Mouse (Mus musculus): ENCODE data around the gene Ankrd26. TPM values are rescaled to one million over a fixed set of nuclear protein-coding genes. Genes with fewer than 3 reads are reported as not detected.

The Ankrd26 gene
- polyA plus RNA-seq, 1 experiment from 2014 or later, result 8.0 TPM

Other genes starting within 250 kb of the Ankrd26 start
- 20.4 and 20.7 TPM in 2 replicates for gene Bms1, start 142.8 kb downstream of the Ankrd26 start, polyA plus RNA-seq (2014; fragmentation: Nextera tagmentation; extraction: Ambion mirVana)
- gene Zfp248, start 106.7 kb downstream of the Ankrd26 start, polyA plus RNA-seq (2014; fragmentation: Nextera tagmentation; extraction: Ambion mirVana), result 4.2 and 4.7 TPM in 2 replicates
- 6.8 and 7.8 TPM in 2 replicates for gene Zfp9, start 82.9 kb downstream of the Ankrd26 start, polyA plus RNA-seq (2014; fragmentation: Nextera tagmentation; extraction: Ambion mirVana)